Mouse (Mus musculus): Measurements from ENCODE around the gene Fbxo45.

GRCm38 (mm10) chr16:32189109-32189508 is 57.8 kb downstream of the Fbxo45 start:
- TF ChIP-seq MAFK (IDR thresholded peaks at IDR 0.05; ENCODE audit: insufficient read depth, low read depth, low read length) = no peak
- TF ChIP-seq HCFC1 (IDR thresholded peaks at IDR 0.05; ENCODE audit: borderline replicate concordance, insufficient read depth, low read length) = no peak
- TF ChIP-seq ZC3H11A (IDR thresholded peaks at IDR 0.05; ENCODE audit: borderline replicate concordance, low read depth, low read length) = no peak
- TF ChIP-seq ZNF384 (IDR thresholded peaks at IDR 0.05; ENCODE audit: low read depth, low read length) = no peak

Data from ES-E14 (cell line).